Mouse (Mus musculus) stomach, postnatal 0 days (tissue): ENCODE measurements around the gene Stum.

Experiments used
- CTCF ChIP-seq: IDR thresholded peaks from 2 replicates; pipeline ENCODE4 v1.5.1; 2016; ENCODE audit warnings: antibody characterized with exemption, low read depth, mild to moderate bottlenecking, moderate library complexity
- EP300 ChIP-seq: optimal IDR thresholded peaks from 2 replicates; pipeline ENCODE3; 2016; ENCODE audit warnings: antibody characterized with exemption

- no peak for TF ChIP-seq CTCF
- TF ChIP-seq EP300: no peak
Measured at GRCm38 (mm10) chr1:180458274-180458673, 25.0 kb downstream of the Stum start.
